Mouse (Mus musculus) heart, postnatal 0 days (tissue): ENCODE measurements around the gene Mtus2.

Experiments
- CTCF ChIP-seq: IDR thresholded peaks from 2 replicates; pipeline ENCODE4 v1.5.1; 2016; ENCODE audit warnings: antibody characterized with exemption, control low read depth, low read depth
- EP300 ChIP-seq: IDR thresholded peaks from 2 replicates; pipeline ENCODE4 v1.6.1; 2016; ENCODE audit warnings: antibody characterized with exemption, low read depth

GRCm38 (mm10) chr5:148282631-148283030 lies 325.5 kb downstream of the Mtus2 start:
- TF ChIP-seq CTCF = no peak
- TF ChIP-seq EP300 = no peak
